Mouse (Mus musculus) bone marrow macrophage, adult 2 months (primary cell): ENCODE measurements around the gene Zfp560. TPM values are rescaled to one million over a fixed set of nuclear protein-coding genes. Genes with fewer than 3 reads are reported as not detected.

Source experiments
- H3K27ac ChIP-seq: 2 replicates; pipeline ENCODE4 v1.5.1; 2012; ENCODE audit warnings: low read depth, low read length; ENCODE audit not compliant: insufficient read depth
- H3K4me1 ChIP-seq: 2 replicates; pipeline ENCODE4 v1.6.1; 2012; ENCODE audit warnings: low read length; ENCODE audit not compliant: control insufficient read depth, insufficient read depth
- H3K4me3 ChIP-seq: 2 replicates; pipeline ENCODE4 v1.5.1; 2012; ENCODE audit warnings: mild to moderate bottlenecking, low read length, moderate library complexity; ENCODE audit not compliant: insufficient read depth
- CTCF ChIP-seq: IDR thresholded peaks from 2 replicates; pipeline ENCODE4 v1.5.1; 2012; ENCODE audit warnings: low read depth, mild to moderate bottlenecking, low read length, moderate library complexity
- POLR2A ChIP-seq: IDR thresholded peaks from 2 replicates; pipeline ENCODE4 v1.6.1; 2012; ENCODE audit warnings: mild to moderate bottlenecking, low read depth, low read length, borderline replicate concordance
- polyA plus RNA-seq: library from polyadenylated mRNA; stranded (reverse); fragments of >200 nt; gene quantifications from 2 replicates; pipeline ENCODE4 v1.2.4, GENCODE M21; 2012; ENCODE audit not compliant: missing spikeins, insufficient read depth, insufficient read length

The Zfp560 gene
- 17.3 and 17.7 TPM in 2 replicates for polyA plus RNA-seq

GRCm38 (mm10) chr9:20384532-20385342 lies at the start of gene Zfp560:
Gene Zfp560 (minus strand): TSS chr9:20385177.
- TF ChIP-seq CTCF (peak; percentile 22; the same call in 1 of the 2 replicates), POLR2A (no peak; the same call in 1 of the 2 replicates)
- H3K27ac ChIP-seq = peak within 1 kb of the TSS; percentile 27; the same call in 1 of the 2 replicates
- peak within 1 kb of the TSS; percentile 77 for H3K4me3 ChIP-seq
- H3K4me1 ChIP-seq = peaks cover 6% of the 10 kb centered on the region

- no peak overlapping the region for H3K4me3 ChIP-seq
- H3K4me1 ChIP-seq = no peaks in the 10 kb centered on the region
- no peak for TF ChIP-seq CTCF
- no peak for TF ChIP-seq POLR2A
- H3K27ac ChIP-seq = no peak overlapping the region
These were observed 45.0 kb upstream of the Zfp560 start for GRCm38 (mm10) chr9:20430004-20430403.

- Histone ChIP-seq H3K4me3 (no peak overlapping the region), H3K27ac (no peak overlapping the region), H3K4me1 (no peaks in the 10 kb centered on the region)
- no peak for TF ChIP-seq CTCF
These were observed 26.5 kb upstream of the Zfp560 start for GRCm38 (mm10) chr9:20411460-20411859.

- Histone ChIP-seq H3K4me1 (no peaks in the 10 kb centered on the region), H3K27ac (no peak overlapping the region), H3K4me3 (no peak overlapping the region)
- TF ChIP-seq CTCF (no peak), POLR2A (no peak)
These were observed 24.3 kb upstream of the Zfp560 start for GRCm38 (mm10) chr9:20409319-20409718.

GRCm38 (mm10) chr9:20385343-20385703 lies 346 bp upstream of the Zfp560 start:
- H3K27ac ChIP-seq = peak overlapping the region; percentile 27; the same call in 1 of the 2 replicates
- H3K4me3 ChIP-seq = peak overlapping the region; percentile 77
- H3K4me1 ChIP-seq = peaks cover 6% of the 10 kb centered on the region
- TF ChIP-seq CTCF = no peak
- TF ChIP-seq POLR2A = no peak

GRCm38 (mm10) chr9:20383659-20384058 lies 1.3 kb downstream of the Zfp560 start:
- TF ChIP-seq POLR2A (no peak), CTCF (no peak)
- H3K4me3 ChIP-seq = peak overlapping the region; percentile 11; the same call in 1 of the 2 replicates

GRCm38 (mm10) chr9:20374712-20375111 lies 10.3 kb downstream of the Zfp560 start:
- Histone ChIP-seq H3K27ac (no peak overlapping the region), H3K4me3 (no peak overlapping the region), H3K4me1 (no peaks in the 10 kb centered on the region)
- no peak for TF ChIP-seq POLR2A

More at GRCm38 (mm10) chr9:20383659-20384058, 1.3 kb downstream of the Zfp560 start:
- Histone ChIP-seq H3K27ac (no peak overlapping the region), H3K4me1 (peaks cover 6% of the 10 kb centered on the region)

- Histone ChIP-seq H3K4me3 (no peak overlapping the region), H3K27ac (no peak overlapping the region), H3K4me1 (no peaks in the 10 kb centered on the region)
- no peak for TF ChIP-seq POLR2A
- no peak for TF ChIP-seq CTCF
These were observed 17.7 kb downstream of the Zfp560 start for GRCm38 (mm10) chr9:20367311-20367710.

- Histone ChIP-seq H3K27ac (no peak overlapping the region), H3K4me3 (no peak overlapping the region), H3K4me1 (no peaks in the 10 kb centered on the region)
- TF ChIP-seq POLR2A (no peak), CTCF (no peak)
These were observed 36.5 kb downstream of the Zfp560 start for GRCm38 (mm10) chr9:20348501-20348900.

- Histone ChIP-seq H3K27ac (no peak within 1 kb of the TSS), H3K4me1 (no peaks in the 10 kb centered on the region), H3K4me3 (no peak within 1 kb of the TSS)
- TF ChIP-seq CTCF (no peak), POLR2A (no peak)
These were observed 49.0 kb downstream of the Zfp560 start, which contains the start of gene Olfr18 for GRCm38 (mm10) chr9:20335994-20336393. Gene Olfr18 (minus strand): TSS chr9:20336094.
